Mouse (Mus musculus): ENCODE results near the gene Cnpy4. TPM values are rescaled to one million over a fixed set of nuclear protein-coding genes. Genes with fewer than 3 reads are reported as not detected.

Gene Cnpy4
- polyA plus RNA-seq, 2 experiments = 50.6 to 60.7 TPM

DNA sequence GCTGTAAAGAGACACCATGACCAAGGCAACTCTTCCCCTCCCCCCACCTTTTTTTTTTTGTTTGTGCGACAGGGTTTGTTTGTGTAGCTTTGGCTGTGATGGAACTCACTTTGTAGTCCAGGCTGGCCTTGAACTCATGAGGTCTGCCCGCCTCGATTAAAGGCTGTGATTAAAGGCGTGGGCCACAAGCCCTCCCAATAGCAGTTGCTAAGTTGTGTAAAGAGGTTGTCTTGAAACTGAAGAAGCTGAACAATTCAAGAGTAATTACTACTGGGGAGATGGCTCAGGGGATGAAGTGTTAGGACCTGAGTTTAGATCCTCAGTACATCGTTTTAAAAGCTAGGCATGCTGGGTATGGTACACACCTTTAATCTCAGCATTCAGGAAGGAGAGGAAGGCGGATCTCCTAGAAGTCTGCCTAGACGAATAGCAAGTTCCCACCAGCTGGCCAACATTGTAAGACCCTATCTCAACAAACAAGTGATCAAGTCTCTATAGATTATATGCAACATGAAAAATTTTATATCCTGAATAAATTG lies 27.0 kb upstream of the Cnpy4 start:
- peaks cover 26% of the 10 kb centered on the region for H3K36me3 ChIP-seq (ENCODE audit: control insufficient read depth, insufficient read depth, low read length)
- TF ChIP-seq POLR2A (IDR thresholded peaks at IDR 0.05; ENCODE audit: borderline replicate concordance, extremely low read depth, insufficient read depth, insufficient read length) = no peak
- no peak overlapping the region for H3K27ac ChIP-seq (replicated peaks; ENCODE audit: low read depth, low read length)
- H3K27me3 ChIP-seq (ENCODE audit: control insufficient read depth, insufficient read depth, low read length) = no peaks in the 10 kb centered on the region
- peak overlapping the region; percentile 85; the same call in 1 of the 2 replicates for H3K9ac ChIP-seq (ENCODE audit: low read depth, low read length, severe bottlenecking)
- peak overlapping the region; percentile 67 for H3K4me2 ChIP-seq (replicated peaks; ENCODE audit: low read depth, low read length, severe bottlenecking)
- DNase-seq (ENCODE audit: low spot score) = no peak
- H3K9me3 ChIP-seq (ENCODE audit: control insufficient read depth, low read length) = no peaks in the 10 kb centered on the region
- H3K4me3 ChIP-seq (replicated peaks; ENCODE audit: low read length) = peak overlapping the region; percentile 75
- 66% methylated on average over 7 of the region's 7 CpGs for WGBS
- ATAC-seq (ENCODE audit: low FRiP score, low read depth) = no peak
- H3K4me1 ChIP-seq (ENCODE audit: control insufficient read depth, insufficient read depth, low read length) = 0 out of 2 replicates have a peak, but pooled peaks cover 3% of the 10 kb centered on the region

DNA sequence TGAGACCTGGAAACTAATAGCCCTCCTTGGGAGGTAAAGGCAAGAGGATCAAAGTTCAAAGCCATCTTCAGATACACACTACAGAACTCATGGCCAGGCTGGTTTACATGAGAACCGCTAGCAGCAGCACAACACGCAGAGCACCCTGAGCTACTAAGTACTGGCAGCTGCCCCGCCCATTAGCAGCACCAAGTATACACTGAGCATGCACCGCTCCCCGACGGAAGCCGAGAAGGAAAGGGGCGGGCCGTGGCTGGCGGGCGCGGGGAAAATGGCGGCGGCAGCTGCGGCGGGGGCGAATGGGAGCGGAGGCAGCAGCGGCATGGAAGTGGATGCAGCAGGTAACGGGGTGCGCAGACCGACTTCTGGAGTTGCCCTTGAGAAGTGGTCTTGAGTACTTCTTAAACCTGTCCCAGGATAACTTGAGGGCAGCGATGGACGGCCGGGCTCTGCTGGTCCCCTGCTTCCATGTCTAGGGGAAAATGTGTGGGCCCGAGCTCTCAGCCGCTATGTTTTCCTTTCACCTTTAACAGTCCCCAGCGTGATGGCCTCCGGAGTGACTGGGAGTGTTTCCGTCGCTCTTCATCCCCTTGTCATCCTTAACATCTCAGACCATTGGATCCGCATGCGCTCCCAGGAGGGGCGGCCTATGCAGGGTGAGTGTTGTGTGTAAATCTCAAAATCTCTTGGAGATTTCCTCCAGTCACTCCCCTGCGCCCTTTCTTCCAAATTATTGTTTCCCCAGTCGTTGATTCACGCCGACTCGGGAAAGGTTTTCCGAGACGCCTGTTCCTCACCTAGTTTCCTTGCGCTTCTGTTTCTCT lies 26.2 kb upstream of the Cnpy4 start, which contains the start of gene Cops6:
Cops6 (plus strand) TSS at position 230 of the 824 bp plus-strand sequence.
- Histone ChIP-seq H3K4me2 (replicated peaks; ENCODE audit: low read depth, low read length, severe bottlenecking) (peak within 1 kb of the TSS; percentile 67), H3K4me1 (ENCODE audit: control insufficient read depth, insufficient read depth, low read length) (0 out of 2 replicates have a peak, but pooled peaks cover 3% of the 10 kb centered on the region), H3K36me3 (ENCODE audit: control insufficient read depth, insufficient read depth, low read length) (peaks cover 34% of the 10 kb centered on the region), H3K27ac (replicated peaks; ENCODE audit: low read depth, low read length) (peak within 1 kb of the TSS; percentile 68), H3K9me3 (ENCODE audit: control insufficient read depth, low read length) (no peaks in the 10 kb centered on the region), H3K9ac (ENCODE audit: low read depth, low read length, severe bottlenecking) (peak within 1 kb of the TSS; percentile 85), H3K4me3 (replicated peaks; ENCODE audit: low read length) (peak within 1 kb of the TSS; percentile 75), H3K27me3 (ENCODE audit: control insufficient read depth, insufficient read depth, low read length) (no peaks in the 10 kb centered on the region)
- WGBS = 1% methylated on average over 41 of the region's 42 CpGs
- peak; percentile 82; the same call in 1 of the 2 replicates for TF ChIP-seq POLR2A (IDR thresholded peaks at IDR 0.05; ENCODE audit: borderline replicate concordance, extremely low read depth, insufficient read depth, insufficient read length)
- peak; percentile 93 for DNase-seq (ENCODE audit: low spot score)
- ATAC-seq (ENCODE audit: low FRiP score, low read depth) = peak; percentile 94

DNA sequence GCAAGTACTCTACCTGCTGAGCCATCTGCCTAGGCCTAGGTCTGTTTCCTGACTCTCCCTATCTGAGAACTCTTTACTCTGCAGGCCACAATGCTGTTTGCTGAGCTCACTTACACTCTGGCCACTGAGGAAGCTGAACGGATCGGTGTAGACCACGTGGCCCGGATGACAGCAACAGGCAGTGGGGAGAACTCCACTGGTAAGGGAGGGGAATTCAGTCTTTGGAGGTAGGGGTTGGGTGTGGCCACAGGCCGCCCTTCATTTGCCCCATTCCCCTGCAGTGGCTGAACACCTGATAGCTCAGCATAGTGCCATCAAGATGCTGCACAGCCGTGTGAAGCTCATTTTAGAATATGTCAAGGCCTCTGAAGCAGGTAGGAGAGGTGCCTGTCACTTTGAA lies 24.2 kb upstream of the Cnpy4 start:
- no peak overlapping the region for H3K27ac ChIP-seq (replicated peaks; ENCODE audit: low read depth, low read length)
- H3K36me3 ChIP-seq (ENCODE audit: control insufficient read depth, insufficient read depth, low read length) = peaks cover 54% of the 10 kb centered on the region
- no peaks in the 10 kb centered on the region for H3K27me3 ChIP-seq (ENCODE audit: control insufficient read depth, insufficient read depth, low read length)
- H3K4me1 ChIP-seq (ENCODE audit: control insufficient read depth, insufficient read depth, low read length) = 0 out of 2 replicates have a peak, but pooled peaks cover 3% of the 10 kb centered on the region
- WGBS = 76% methylated on average over 6 of the region's 6 CpGs
- DNase-seq (ENCODE audit: low spot score) (no peak), ATAC-seq (ENCODE audit: low FRiP score, low read depth) (no peak)
- no peaks in the 10 kb centered on the region for H3K9me3 ChIP-seq (ENCODE audit: control insufficient read depth, low read length)
- H3K4me3 ChIP-seq (replicated peaks; ENCODE audit: low read length) = no peak overlapping the region
- TF ChIP-seq POLR2A (IDR thresholded peaks at IDR 0.05; ENCODE audit: borderline replicate concordance, extremely low read depth, insufficient read depth, insufficient read length) = no peak
- H3K4me2 ChIP-seq (replicated peaks; ENCODE audit: low read depth, low read length, severe bottlenecking) = no peak overlapping the region
- no peak overlapping the region for H3K9ac ChIP-seq (ENCODE audit: low read depth, low read length, severe bottlenecking)

DNA sequence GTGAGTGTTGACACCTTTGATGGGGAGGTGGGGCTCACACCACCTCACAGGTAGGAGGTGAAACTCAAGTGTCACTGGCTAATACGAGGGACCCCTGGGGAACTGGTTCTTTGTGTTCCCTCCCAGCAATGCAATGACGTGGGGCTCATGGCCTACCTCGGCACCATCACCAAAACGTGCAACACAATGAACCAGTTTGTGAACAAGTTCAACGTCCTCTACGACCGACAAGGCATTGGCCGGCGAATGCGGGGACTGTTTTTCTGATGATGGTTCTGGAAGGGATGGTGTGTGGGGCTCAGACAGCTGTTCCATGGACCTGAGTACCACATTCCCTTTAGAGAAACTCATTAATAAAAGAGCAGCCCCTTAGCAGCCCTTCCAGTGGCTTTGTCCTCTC lies 23.7 kb upstream of the Cnpy4 start:
- ATAC-seq (ENCODE audit: low FRiP score, low read depth) (no peak), DNase-seq (ENCODE audit: low spot score) (no peak)
- no peak overlapping the region for H3K27ac ChIP-seq (replicated peaks; ENCODE audit: low read depth, low read length)
- peaks cover 60% of the 10 kb centered on the region for H3K36me3 ChIP-seq (ENCODE audit: control insufficient read depth, insufficient read depth, low read length)
- H3K4me3 ChIP-seq (replicated peaks; ENCODE audit: low read length) = no peak overlapping the region
- no peaks in the 10 kb centered on the region for H3K9me3 ChIP-seq (ENCODE audit: control insufficient read depth, low read length)
- 0 out of 2 replicates have a peak, but pooled peaks cover 3% of the 10 kb centered on the region for H3K4me1 ChIP-seq (ENCODE audit: control insufficient read depth, insufficient read depth, low read length)
- no peaks in the 10 kb centered on the region for H3K27me3 ChIP-seq (ENCODE audit: control insufficient read depth, insufficient read depth, low read length)
- WGBS = 64% methylated on average over 10 of the region's 10 CpGs
- TF ChIP-seq POLR2A (IDR thresholded peaks at IDR 0.05; ENCODE audit: borderline replicate concordance, extremely low read depth, insufficient read depth, insufficient read length) = no peak
- no peak overlapping the region for H3K9ac ChIP-seq (ENCODE audit: low read depth, low read length, severe bottlenecking)
- H3K4me2 ChIP-seq (replicated peaks; ENCODE audit: low read depth, low read length, severe bottlenecking) = no peak overlapping the region

DNA sequence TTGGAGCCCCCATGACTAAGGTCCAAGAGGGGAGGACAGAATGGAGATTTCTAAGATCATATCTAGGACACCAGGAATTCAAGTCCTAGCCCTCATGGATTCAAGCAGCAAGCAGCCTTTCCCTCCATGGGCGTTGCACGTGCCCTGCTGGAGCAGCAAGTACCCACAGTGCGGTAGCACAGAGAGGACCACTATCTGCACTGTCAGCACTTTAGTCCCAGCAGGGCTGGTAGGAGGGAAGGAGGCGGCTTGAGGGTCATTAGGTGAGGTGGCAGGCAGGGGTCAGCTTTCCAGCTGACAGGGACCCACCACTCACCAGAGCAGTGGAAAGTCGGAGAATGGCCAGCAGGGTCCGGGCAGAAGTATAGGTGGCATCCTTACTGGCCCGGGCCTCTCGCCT lies 21.7 kb upstream of the Cnpy4 start:
- Histone ChIP-seq H3K36me3 (ENCODE audit: control insufficient read depth, insufficient read depth, low read length) (peaks cover 67% of the 10 kb centered on the region), H3K4me1 (ENCODE audit: control insufficient read depth, insufficient read depth, low read length) (peaks cover 8% of the 10 kb centered on the region; the same call in 1 of the 2 replicates), H3K27me3 (ENCODE audit: control insufficient read depth, insufficient read depth, low read length) (no peaks in the 10 kb centered on the region), H3K4me3 (replicated peaks; ENCODE audit: low read length) (no peak overlapping the region), H3K27ac (replicated peaks; ENCODE audit: low read depth, low read length) (no peak overlapping the region), H3K9ac (ENCODE audit: low read depth, low read length, severe bottlenecking) (no peak overlapping the region), H3K4me2 (replicated peaks; ENCODE audit: low read depth, low read length, severe bottlenecking) (no peak overlapping the region), H3K9me3 (ENCODE audit: control insufficient read depth, low read length) (no peaks in the 10 kb centered on the region)
- no peak for TF ChIP-seq POLR2A (IDR thresholded peaks at IDR 0.05; ENCODE audit: borderline replicate concordance, extremely low read depth, insufficient read depth, insufficient read length)
- DNase-seq (ENCODE audit: low spot score) (no peak), ATAC-seq (ENCODE audit: low FRiP score, low read depth) (no peak)
- WGBS = 77% methylated on average over 8 of the region's 8 CpGs
